Mouse (Mus musculus): ENCODE results near the gene Cers6. TPM values are rescaled to one million over a fixed set of nuclear protein-coding genes. Genes with fewer than 3 reads are reported as not detected.

Gene Cers6
- polyA plus RNA-seq, 1 experiment from 2014 or later = 40.5 TPM

- H3K4me1 ChIP-seq (replicated peaks) = peaks cover 17% of the 10 kb centered on the region; the same call in 1 of the 2 replicates
- H3K4me3 ChIP-seq (replicated peaks) = no peak overlapping the region
- H3K27ac ChIP-seq = 0 out of 2 replicates have a peak overlapping the region, but pooled peaks have one; percentile 17
- H3K4me2 ChIP-seq (replicated peaks) = no peak overlapping the region
- no peaks in the 10 kb centered on the region for H3K27me3 ChIP-seq (replicated peaks)
- no peaks in the 10 kb centered on the region for H3K36me3 ChIP-seq
- H3K9ac ChIP-seq = no peak overlapping the region
- ATAC-seq = peak; percentile 48; the same call in 1 of the 2 replicates
- no peaks in the 10 kb centered on the region for H3K9me3 ChIP-seq
- WGBS = 44% methylated on average over 4 of the region's 4 CpGs
Observed at GRCm38 (mm10) chr2:68885766-68886496, 24.7 kb downstream of the Cers6 start.

- H3K4me1 ChIP-seq (replicated peaks) = peaks cover 17% of the 10 kb centered on the region; the same call in 1 of the 2 replicates
- no peaks in the 10 kb centered on the region for H3K9me3 ChIP-seq
- H3K4me3 ChIP-seq (replicated peaks) = no peak overlapping the region
- no peak for ATAC-seq
- no peaks in the 10 kb centered on the region for H3K27me3 ChIP-seq (replicated peaks)
- no peak overlapping the region for H3K4me2 ChIP-seq (replicated peaks)
- 77% methylated on average over 4 of the region's 4 CpGs for WGBS
- no peaks in the 10 kb centered on the region for H3K36me3 ChIP-seq
- no peak overlapping the region for H3K9ac ChIP-seq
- no peak overlapping the region for H3K27ac ChIP-seq
Observed at GRCm38 (mm10) chr2:68886661-68887060, 25.4 kb downstream of the Cers6 start.

DNA sequence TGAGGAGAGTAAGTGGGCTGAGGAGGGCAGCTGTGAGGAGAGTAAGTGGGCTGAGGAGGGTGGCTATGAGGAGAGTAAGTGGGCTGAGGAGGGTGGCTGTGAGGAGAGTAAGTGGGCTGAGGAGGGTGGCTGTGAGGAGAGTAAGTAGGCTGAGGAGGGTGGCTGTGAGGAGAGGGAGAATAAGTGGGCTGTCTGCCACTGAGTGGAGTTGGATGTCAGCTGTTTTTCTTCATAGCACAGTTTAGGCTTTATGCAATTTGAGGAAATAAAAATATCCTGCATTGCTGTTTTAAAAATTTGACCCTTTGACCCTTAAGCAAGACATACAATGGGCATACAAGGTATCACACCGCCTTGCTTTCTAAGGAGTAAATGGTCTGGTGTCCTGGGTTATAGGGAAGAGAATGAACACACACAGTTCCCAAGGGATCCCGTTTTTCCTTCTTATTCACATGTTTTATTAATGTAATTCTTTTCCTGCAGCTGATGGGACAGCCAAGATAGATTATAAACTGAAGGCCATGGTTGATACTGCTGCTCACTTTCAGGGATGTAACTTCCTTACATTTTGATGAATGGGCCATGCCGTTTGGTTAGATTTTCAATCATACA is 27.0 kb downstream of the Cers6 start:
- Histone ChIP-seq H3K27me3 (replicated peaks) (no peaks in the 10 kb centered on the region), H3K9me3 (no peaks in the 10 kb centered on the region), H3K4me3 (replicated peaks) (no peak overlapping the region), H3K4me1 (replicated peaks) (peaks cover 17% of the 10 kb centered on the region; the same call in 1 of the 2 replicates), H3K27ac (no peak overlapping the region), H3K9ac (no peak overlapping the region), H3K36me3 (no peaks in the 10 kb centered on the region), H3K4me2 (replicated peaks) (no peak overlapping the region)
- ATAC-seq = no peak
- WGBS = 54% methylated on average over 3 of the region's 3 CpGs

GRCm38 (mm10) chr2:68889661-68890170 is 28.5 kb downstream of the Cers6 start:
- 82% methylated on average over 5 of the region's 5 CpGs for WGBS
- Histone ChIP-seq H3K4me3 (replicated peaks) (no peak overlapping the region), H3K27me3 (replicated peaks) (no peaks in the 10 kb centered on the region), H3K9ac (no peak overlapping the region), H3K9me3 (no peaks in the 10 kb centered on the region), H3K4me2 (replicated peaks) (no peak overlapping the region), H3K27ac (no peak overlapping the region), H3K4me1 (replicated peaks) (peaks cover 17% of the 10 kb centered on the region; the same call in 1 of the 2 replicates), H3K36me3 (no peaks in the 10 kb centered on the region)
- ATAC-seq = no peak

DNA sequence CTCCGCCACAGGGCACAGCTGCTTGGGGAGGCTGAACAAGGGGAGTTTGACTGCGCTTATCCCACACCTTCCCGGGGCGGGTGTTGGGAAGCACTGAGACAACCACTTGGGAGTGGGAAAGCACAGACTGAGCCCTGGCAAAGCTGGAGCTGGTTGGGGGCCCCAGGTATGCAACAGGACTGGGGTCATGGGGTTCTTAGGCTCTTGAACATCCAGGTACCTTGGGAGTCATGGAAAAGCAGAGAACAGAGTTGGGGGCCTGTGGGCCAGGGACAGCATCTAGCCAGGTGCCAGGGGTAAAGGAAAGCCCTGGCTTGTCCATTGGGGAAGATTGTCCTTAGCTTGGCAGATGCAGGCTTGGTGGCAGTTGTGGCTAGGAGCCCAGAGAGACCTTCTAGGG is 31.2 kb downstream of the Cers6 start:
- ATAC-seq = no peak
- no peaks in the 10 kb centered on the region for H3K9me3 ChIP-seq
- H3K27ac ChIP-seq = no peak overlapping the region
- H3K36me3 ChIP-seq = no peaks in the 10 kb centered on the region
- H3K4me2 ChIP-seq (replicated peaks) = no peak overlapping the region
- H3K4me3 ChIP-seq (replicated peaks) = no peak overlapping the region
- 93% methylated on average over 4 of the region's 4 CpGs for WGBS
- H3K4me1 ChIP-seq (replicated peaks) = peaks cover 11% of the 10 kb centered on the region; the same call in 1 of the 2 replicates
- no peak overlapping the region for H3K9ac ChIP-seq
- no peaks in the 10 kb centered on the region for H3K27me3 ChIP-seq (replicated peaks)

- no peak overlapping the region for H3K4me3 ChIP-seq (replicated peaks)
Observed at GRCm38 (mm10) chr2:68895044-68895764, 34.0 kb downstream of the Cers6 start.

DNA sequence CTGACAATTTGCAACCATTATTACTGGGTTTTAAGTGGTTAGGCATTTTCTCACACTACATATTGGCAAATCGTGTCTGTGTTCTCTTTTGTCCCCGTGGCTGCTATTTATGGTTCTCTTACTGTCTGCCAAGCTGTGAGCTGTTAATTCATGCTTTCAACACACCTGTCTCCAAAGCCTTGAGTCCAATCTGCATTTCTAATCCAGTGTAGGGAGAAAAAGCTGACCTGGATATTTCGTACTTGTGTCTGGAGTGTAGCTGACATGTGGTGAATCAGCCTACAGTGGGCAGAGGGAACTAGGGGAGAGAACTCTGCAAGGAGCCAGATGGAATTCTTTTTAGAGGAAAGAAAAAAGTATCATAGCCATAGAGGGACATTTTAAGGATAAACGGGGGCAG is 35.0 kb downstream of the Cers6 start:
- H3K36me3 ChIP-seq = no peaks in the 10 kb centered on the region
- no peak overlapping the region for H3K9ac ChIP-seq
- 68% methylated on average over 4 of the region's 4 CpGs for WGBS
- 0 out of 2 replicates have a peak, but pooled peaks cover 4% of the 10 kb centered on the region for H3K4me1 ChIP-seq (replicated peaks)
- H3K4me2 ChIP-seq (replicated peaks) = no peak overlapping the region
- H3K9me3 ChIP-seq = no peaks in the 10 kb centered on the region
- ATAC-seq = no peak
- H3K27me3 ChIP-seq (replicated peaks) = no peaks in the 10 kb centered on the region
- H3K27ac ChIP-seq = no peak overlapping the region
- H3K4me3 ChIP-seq (replicated peaks) = no peak overlapping the region

More at GRCm38 (mm10) chr2:68895044-68895764, 34.0 kb downstream of the Cers6 start:
- Histone ChIP-seq H3K9ac (no peak overlapping the region), H3K9me3 (no peaks in the 10 kb centered on the region), H3K4me1 (replicated peaks) (0 out of 2 replicates have a peak, but pooled peaks cover 4% of the 10 kb centered on the region), H3K36me3 (no peaks in the 10 kb centered on the region), H3K4me2 (replicated peaks) (no peak overlapping the region), H3K27ac (no peak overlapping the region), H3K27me3 (replicated peaks) (no peaks in the 10 kb centered on the region)
- WGBS = 83% methylated on average over 10 of the region's 10 CpGs
- ATAC-seq = no peak

DNA sequence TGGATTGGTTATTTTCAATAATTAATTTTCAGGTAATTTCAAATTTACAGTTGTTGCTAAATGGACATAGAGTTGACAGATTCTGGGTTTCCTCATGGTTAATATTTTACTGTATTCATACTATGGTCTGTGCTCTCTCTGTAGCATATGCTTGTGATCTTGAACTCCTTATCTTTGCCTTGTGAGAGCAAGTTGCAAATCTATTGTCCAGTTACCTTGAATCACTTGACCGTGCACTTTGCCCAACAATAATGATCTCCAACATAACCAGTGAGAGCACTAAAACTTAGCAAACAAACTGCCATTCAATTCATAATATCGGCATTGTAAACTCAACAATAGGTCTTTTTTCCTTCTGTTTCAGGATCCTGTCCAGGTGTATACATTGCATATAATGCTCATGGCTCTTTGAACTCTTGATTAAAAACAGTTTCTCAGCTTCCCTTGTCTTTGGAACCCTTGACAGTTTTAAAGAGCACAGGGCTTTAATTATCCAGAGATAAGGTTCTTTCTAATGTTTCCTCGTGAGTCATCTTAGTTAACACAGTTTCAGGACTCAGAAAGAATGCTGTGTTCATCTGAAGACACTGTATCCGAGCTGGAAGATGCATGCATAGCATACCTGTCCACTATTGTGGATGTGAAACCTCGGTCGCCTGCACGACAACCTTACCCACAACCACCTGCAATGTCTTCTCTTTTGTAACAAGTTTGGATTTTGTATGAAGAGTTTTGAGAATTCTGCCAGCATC is 38.7 kb downstream of the Cers6 start:
- Histone ChIP-seq H3K27me3 (replicated peaks) (no peaks in the 10 kb centered on the region), H3K4me3 (replicated peaks) (no peak overlapping the region), H3K4me2 (replicated peaks) (peak overlapping the region; percentile 33), H3K27ac (peak overlapping the region; percentile 84), H3K4me1 (replicated peaks) (peaks cover 5% of the 10 kb centered on the region; the same call in 1 of the 2 replicates), H3K9me3 (no peaks in the 10 kb centered on the region), H3K9ac (no peak overlapping the region), H3K36me3 (no peaks in the 10 kb centered on the region)
- WGBS = 58% methylated on average over 7 of the region's 7 CpGs
- peak; percentile 90 for ATAC-seq

DNA sequence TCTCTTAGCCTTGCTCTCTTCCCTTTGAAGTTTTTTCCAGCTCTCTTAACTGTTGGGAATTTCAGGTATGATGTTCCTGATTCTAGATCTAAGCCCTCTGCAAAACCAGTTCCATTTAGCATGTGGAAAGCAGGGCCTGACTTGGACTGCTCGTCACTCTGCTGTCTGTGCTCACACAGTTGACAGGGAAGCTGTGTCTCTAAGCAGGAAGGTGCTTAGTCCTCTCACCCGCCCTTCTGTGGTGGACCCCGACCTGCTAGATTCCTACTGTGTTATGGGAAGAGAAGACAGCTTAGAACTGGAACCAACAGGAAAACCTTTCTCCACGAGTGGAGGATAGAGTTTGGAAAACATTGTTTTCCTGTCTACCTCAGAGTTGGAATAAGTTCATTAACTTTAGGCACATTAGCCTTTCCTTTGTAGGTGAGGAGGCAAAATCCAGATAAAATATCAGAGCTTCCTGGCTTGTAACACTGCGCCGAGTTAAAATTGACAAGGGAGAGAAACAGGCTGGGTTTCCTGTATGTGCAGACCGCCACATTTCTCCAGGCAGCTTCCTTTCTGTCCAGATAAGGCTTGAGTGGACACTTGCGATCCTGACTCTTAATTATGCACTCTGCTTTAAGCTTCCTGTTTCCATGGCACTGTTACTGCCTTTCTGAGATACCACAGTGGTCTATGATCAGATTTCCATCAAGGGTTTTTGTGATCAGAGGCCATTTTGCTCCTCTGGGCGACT is 39.6 kb downstream of the Cers6 start:
- peaks cover 3% of the 10 kb centered on the region; the same call in 1 of the 2 replicates for H3K4me1 ChIP-seq (replicated peaks)
- peak overlapping the region; percentile 84 for H3K27ac ChIP-seq
- no peaks in the 10 kb centered on the region for H3K9me3 ChIP-seq
- H3K4me2 ChIP-seq (replicated peaks) = peak overlapping the region; percentile 33
- no peak overlapping the region for H3K4me3 ChIP-seq (replicated peaks)
- ATAC-seq = peak; percentile 62
- no peak overlapping the region; the same call in 1 of the 2 replicates for H3K9ac ChIP-seq
- 42% methylated on average over 9 of the region's 9 CpGs for WGBS
- H3K27me3 ChIP-seq (replicated peaks) = no peaks in the 10 kb centered on the region
- no peaks in the 10 kb centered on the region for H3K36me3 ChIP-seq

DNA sequence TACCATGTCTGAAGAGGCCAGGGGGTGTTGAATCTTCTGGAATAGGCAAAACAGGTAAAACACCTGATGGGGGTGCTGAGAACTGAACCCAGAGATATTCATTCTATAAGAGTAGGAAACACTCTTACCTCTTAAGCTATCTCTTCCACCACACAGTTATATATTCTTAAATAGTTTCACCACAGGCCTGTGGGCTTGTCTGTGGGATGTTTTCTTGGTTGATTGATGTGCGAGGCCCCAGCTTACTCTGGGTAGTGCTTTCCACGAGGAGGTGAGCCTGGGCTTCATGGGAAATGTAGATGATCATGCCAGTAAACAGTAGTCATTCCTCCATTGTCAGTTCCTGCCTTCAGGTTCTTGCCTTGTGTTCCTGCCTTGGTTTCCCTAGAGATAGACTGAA is 40.5 kb downstream of the Cers6 start:
- Histone ChIP-seq H3K36me3 (no peaks in the 10 kb centered on the region), H3K4me3 (replicated peaks) (no peak overlapping the region), H3K9ac (no peak overlapping the region), H3K4me1 (replicated peaks) (peaks cover 3% of the 10 kb centered on the region; the same call in 1 of the 2 replicates), H3K27me3 (replicated peaks) (no peaks in the 10 kb centered on the region), H3K4me2 (replicated peaks) (no peak overlapping the region), H3K27ac (0 out of 2 replicates have a peak overlapping the region, but pooled peaks have one; percentile 17), H3K9me3 (no peaks in the 10 kb centered on the region)
- WGBS = 76% methylated on average over 2 of the region's 2 CpGs
- ATAC-seq = no peak

- Histone ChIP-seq H3K4me2 (replicated peaks) (no peak overlapping the region), H3K4me3 (replicated peaks) (no peak overlapping the region), H3K4me1 (replicated peaks) (peaks cover 3% of the 10 kb centered on the region; the same call in 1 of the 2 replicates), H3K9ac (no peak overlapping the region), H3K36me3 (no peaks in the 10 kb centered on the region), H3K9me3 (no peaks in the 10 kb centered on the region), H3K27me3 (replicated peaks) (no peaks in the 10 kb centered on the region), H3K27ac (no peak overlapping the region)
- whole genome bisulfite sequencing = 72% methylated on average over 6 of the region's 6 CpGs
- no peak for ATAC-seq
Observed at GRCm38 (mm10) chr2:68902546-68902945, 41.3 kb downstream of the Cers6 start.
